Mouse (Mus musculus) cerebellum, adult 2 months (tissue): ENCODE data around the gene Zfp709.
"Not testable (repeated sequence)": the region's sequence is repeated elsewhere in the genome, so short reads cannot be mapped to it uniquely, and the experiment has no call there.

Experiments used
- CTCF ChIP-seq: fragments of 200-500 bp; IDR thresholded peaks from 2 replicates; pipeline ENCODE4 v1.5.1; 2011; ENCODE audit warnings: low read depth, mild to moderate bottlenecking, control low read depth, low read length, moderate library complexity, borderline replicate concordance; ENCODE audit not compliant: insufficient read depth
- POLR2A ChIP-seq: fragments of 200-500 bp; IDR thresholded peaks from 2 replicates; pipeline ENCODE4 v1.6.1; 2011; ENCODE audit warnings: low read length, control low read depth, borderline replicate concordance; ENCODE audit not compliant: insufficient read depth

DNA sequence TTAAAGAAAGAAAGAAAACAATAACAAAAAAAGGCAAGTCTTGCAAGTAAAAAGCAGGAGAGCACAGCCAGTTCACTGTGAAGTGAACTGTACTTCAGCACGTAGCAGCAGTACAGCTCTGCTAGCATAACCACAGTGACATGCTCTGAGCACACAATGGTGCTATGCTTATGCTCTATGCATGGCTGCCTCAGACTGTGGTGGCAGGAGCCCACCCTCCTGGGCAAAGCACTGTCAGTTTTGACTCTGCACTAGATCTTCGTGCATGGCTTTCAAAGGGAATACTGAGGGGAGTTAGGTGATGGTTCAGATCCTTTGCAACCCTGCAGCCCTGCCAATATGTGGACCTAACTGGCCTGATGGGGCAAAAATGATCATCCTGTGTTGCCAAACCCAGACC is 24.5 kb upstream of the Zfp709 start:
- TF ChIP-seq CTCF, POLR2A: not testable (repeated sequence)
